Mouse (Mus musculus) bone marrow, adult 2 months (tissue): ENCODE measurements around the gene Mecom.

Experiments
- CTCF ChIP-seq: fragments of 200-500 bp; IDR thresholded peaks from 2 replicates; pipeline ENCODE4 v1.5.1; 2011; ENCODE audit warnings: low read length, control low read depth; ENCODE audit not compliant: control insufficient read depth, insufficient read depth
- POLR2A ChIP-seq: fragments of 200-500 bp; IDR thresholded peaks from 2 replicates; pipeline ENCODE4 v1.6.1; 2011; ENCODE audit warnings: low read depth, mild to moderate bottlenecking, control low read depth, low read length, borderline replicate concordance; ENCODE audit not compliant: control insufficient read depth

DNA sequence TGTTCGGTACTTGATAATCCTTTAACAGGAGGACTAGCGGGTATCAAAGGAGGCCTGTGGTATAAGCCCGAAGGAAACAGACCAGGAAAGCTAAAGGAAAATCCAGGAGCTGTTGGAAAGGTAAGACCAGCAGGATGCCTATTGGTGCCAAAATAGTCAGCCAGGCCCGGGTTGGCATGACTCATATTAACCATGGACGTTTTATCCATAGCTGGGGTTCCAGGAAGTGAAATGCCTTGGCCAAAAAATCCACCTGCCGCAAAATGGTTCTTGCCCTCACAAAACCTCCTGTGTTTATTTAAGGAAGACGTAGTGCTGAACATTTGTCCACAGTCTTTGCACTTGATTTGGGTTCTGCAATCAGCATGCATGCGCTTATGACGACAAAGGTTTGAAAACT lies 567.3 kb downstream of the Mecom start:
- TF ChIP-seq CTCF (no peak), POLR2A (no peak)
